Mouse (Mus musculus): ENCODE measurements at regions not wholly inside any gene's neighbourhood (a gene's known extent, or its start where the extent isn't known, plus 50 kb on each side); places are given as distances from the start of the nearest gene placed in this dataset.

DNA sequence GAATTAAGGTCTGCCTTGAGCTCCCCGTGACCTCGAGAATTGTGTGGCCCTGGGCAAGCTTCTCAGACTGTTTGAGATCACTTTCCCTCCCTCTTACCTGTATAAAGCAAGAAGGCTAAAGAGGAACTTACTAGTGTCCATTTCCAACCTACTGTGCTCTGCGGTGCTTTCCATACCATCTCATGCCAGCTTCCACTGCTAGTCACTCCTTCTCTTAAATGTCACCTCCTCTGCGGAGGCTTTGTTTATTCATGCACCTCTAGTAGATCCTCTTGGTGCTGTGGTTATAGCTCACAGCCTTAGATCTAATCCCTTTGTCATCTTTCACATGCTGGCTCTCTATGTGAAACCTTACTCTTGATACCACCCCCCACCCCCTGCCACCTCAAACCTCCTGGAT, 2310.3 kb upstream of the Lrrc6 start:
- TF ChIP-seq JUND (conservative IDR thresholded peaks at IDR 0.05; ENCODE audit: low read depth, low read length) (no peak), SMC3 (IDR thresholded peaks at IDR 0.05; ENCODE audit: low read depth, low read length) (no peak), CTCF (conservative IDR thresholded peaks at IDR 0.05 in 1 of 2, IDR thresholded peaks at IDR 0.05 in 1 of 2; ENCODE audit: low read depth in 2 of 2, low read length in 2 of 2) (no peak), MAX (IDR thresholded peaks at IDR 0.05; ENCODE audit: low read length) (no peak)

All from CH12.LX (cell line).